Mouse (Mus musculus) megakaryocyte-erythroid progenitor cell, adult 5-6 weeks (primary cell): ENCODE results near the gene Syn3. TPM values are rescaled to one million over a fixed set of nuclear protein-coding genes. Genes with fewer than 3 reads are reported as not detected.

ENCODE experiments used
- ATAC-seq: replicated peaks from 2 replicates; pipeline ENCODE4 v1.8.0; 2016; ENCODE audit warnings: mild to moderate bottlenecking, inconsistent platforms; ENCODE audit not compliant: severe bottlenecking, poor library complexity, low FRiP score, low TSS enrichment
- total RNA-seq, 2 experiments: library from RNA; stranded (forward) in 1 of 2; stranded (reverse) in 1 of 2; fragments of 200-1000, 215-1000 nt in 1 of 2; fragments of >200 nt in 1 of 2; fragmentation: Nextera tagmentation in 1 of 2; gene quantifications; 2 replicates each; pipeline ENCODE4 v1.2.3; 2014 to 2017

The Syn3 gene
- total RNA-seq, 2 experiments from 2014 or later = 0.14 to 0.59 TPM

- no peak for ATAC-seq
Measured at GRCm38 (mm10) chr10:86011781-86012180, 486.9 kb downstream of the Syn3 start, which contains the start of gene Bpifc. Gene Bpifc (minus strand): TSS chr10:86011895.

- ATAC-seq = 0 out of 2 replicates have a peak, but pooled peaks have one; percentile 22
Measured at GRCm38 (mm10) chr10:86011172-86011571, 487.5 kb downstream of the Syn3 start.

- ATAC-seq = no peak
Measured at GRCm38 (mm10) chr10:86010636-86011035, 488.1 kb downstream of the Syn3 start.

GRCm38 (mm10) chr10:86009688-86010087 lies 489.0 kb downstream of the Syn3 start:
- no peak for ATAC-seq

GRCm38 (mm10) chr10:86006455-86006854 lies 492.2 kb downstream of the Syn3 start:
- ATAC-seq = no peak

Other genes with a start within 250 kb of the Syn3 start
- 1.6 TPM in 1 of 2 replicates, not detected in the other for gene Timp3, start 198.5 kb downstream of the Syn3 start, total RNA-seq (2014; fragmentation: Nextera tagmentation)
- gene Timp3, start 198.5 kb downstream of the Syn3 start, total RNA-seq (2017) = 2.4 and 2.7 TPM in 2 replicates
- 208 and 247 TPM in 2 replicates for gene Hsp90b1, start 206.6 kb upstream of the Syn3 start, total RNA-seq (2014; fragmentation: Nextera tagmentation)
- gene Hsp90b1, start 206.6 kb upstream of the Syn3 start, total RNA-seq (2017) = 568 and 595 TPM in 2 replicates
- gene Ttc41, start 206.9 kb upstream of the Syn3 start, total RNA-seq (2014; fragmentation: Nextera tagmentation) = 2.3 and 3.3 TPM in 2 replicates
- 0.42 and 1.8 TPM in 2 replicates for gene Ttc41, start 206.9 kb upstream of the Syn3 start, total RNA-seq (2017)